Mouse (Mus musculus): Measurements from ENCODE around the gene Zbed3.
"Not testable (repeated sequence)": the region's sequence is repeated elsewhere in the genome, so short reads cannot be mapped to it uniquely, and the experiment has no call there.

The Zbed3 gene

DNA sequence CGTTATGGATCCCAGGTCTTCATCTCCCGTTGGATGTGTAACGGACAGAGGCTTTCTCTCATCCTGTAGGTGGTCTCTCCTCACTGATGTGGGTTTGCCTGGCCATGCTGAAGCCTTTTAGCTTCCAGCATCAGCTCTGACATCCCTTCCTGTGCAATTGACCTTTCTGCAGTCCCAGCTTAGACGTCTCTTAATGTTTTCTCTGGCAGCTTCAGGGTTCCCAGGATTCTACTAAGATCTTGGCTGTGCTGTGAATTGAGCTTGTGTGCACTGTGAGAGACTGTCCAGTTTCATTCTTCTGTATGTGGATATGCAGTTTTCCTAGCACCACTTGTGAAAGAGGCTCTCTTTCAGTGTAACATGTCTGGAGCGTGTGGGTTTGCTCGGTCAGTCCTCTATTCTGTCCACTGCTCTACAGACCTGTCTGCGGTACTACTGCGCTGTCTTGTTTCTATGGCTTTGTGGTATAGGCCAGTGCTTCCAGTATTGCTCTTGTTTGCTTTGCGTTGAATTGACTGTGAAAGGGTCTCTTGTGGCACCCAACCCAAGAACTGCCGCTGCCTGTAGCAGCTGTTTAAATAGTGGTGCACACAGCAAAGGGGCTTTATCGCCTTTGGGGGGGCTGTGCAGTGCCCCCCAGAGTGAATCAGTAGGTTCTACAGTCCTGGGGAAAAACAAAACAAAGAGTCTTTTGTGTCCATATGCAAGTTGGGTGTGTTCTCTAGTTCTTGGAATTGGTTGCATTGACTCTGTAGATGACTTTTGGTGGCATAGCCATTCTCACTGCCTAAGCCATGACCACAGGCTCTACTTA lies 8.9 kb downstream of the Zbed3 start:
- no peak for DNase-seq (ENCODE audit: low read depth, low spot score)

DNA sequence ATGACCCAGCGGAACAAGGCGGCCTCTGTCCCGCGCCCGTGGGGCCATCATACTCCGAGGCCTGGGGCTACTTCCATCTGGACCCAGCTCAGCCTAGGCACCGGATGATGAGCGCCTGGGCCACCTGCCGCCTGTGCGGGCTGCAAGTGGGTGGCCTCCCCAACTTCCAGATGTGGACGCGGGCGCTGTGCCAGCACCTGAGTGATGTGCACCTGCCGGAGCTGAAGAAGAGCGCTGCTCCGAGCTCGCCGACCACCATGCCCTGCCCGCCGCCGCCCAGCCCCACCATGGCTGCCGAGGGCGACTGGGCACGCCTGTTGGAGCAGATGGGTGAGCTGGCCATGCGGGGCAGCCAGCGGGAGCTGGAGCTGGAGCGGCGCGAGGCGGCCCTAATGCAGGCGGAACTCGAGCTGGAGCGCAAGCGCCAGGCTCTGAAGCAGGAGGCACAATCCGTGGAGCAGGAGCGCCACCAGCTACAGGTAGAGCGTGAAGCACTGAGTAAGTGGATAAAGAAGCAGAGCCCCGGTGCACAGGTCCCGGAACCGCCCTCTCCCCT lies 12.8 kb downstream of the Zbed3 start:
- no peak for DNase-seq (ENCODE audit: low read depth, low spot score)

DNA sequence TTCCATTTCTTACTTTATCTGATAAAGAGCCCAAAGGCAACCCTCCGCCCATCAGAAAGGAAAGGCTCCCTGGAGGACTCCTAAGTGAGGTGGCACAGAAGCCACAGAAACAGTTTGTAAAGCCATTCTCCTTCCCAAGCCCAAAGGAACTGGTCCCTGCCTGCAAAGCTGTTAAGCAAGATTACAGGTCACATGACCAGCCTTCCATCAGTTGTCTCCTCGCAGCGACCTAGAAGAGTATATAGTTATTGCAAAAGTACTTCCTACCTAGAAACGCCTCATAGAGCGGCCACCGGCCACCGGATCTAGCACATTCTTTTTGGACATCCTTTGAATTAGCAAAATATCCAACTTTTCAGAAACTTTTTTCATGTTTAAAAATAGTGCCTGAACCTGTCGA lies 20.1 kb downstream of the Zbed3 start:
- no peak for DNase-seq (ENCODE audit: low read depth, low spot score)

DNA sequence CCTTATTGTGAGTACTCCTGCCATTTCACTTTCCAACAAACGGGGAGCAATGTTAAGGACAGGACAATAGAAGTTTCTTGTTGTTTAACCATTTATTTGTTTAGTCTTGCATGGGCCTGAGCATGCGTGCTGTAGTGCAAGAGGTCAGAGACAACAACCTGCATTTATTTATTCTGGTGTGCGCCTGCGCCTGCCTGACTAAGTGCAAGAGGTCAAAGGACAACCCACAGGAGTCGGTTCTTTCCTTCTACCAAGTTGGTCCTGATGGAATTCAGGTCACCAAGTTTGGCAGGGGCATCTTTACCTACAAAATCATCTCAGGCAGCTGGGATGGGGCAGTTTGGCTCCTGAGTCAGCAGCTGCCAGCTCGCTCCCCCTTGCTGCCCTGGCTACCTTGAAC lies 22.5 kb downstream of the Zbed3 start:
- DNase-seq (ENCODE audit: low read depth, low spot score): no peak

DNA sequence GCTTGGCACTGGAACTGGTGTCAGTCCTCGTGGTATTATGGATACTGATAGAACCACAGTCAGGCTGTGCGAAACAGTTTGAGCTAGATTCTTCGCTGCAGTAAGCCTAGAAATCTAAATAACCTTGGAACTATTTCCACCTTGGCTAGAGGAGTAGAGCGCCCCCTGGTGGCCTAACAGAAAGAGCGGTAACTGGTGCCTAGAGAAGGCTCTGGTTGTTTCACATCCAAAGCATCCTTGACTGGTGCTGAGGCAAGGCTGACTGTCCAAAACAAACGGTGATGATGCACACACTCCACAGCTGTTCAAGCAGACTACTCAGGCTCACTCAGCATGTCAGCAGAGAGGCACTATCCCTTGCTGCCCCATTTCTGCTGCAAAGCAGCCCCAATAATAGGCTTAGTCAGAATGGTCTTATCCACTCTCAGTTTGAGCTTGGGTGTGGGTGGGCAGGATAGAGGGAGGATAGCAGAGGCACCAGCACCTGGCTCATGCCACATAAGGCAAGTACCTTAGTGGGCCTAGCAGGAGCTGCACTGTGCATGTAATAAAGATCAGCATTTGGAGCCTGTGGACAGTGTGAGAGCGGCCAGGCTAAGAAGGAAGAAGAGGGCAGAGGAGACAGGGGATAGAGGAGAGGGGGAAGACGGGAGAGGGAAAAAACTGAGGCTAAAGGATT lies 23.7 kb downstream of the Zbed3 start:
- DNase-seq (ENCODE audit: low read depth, low spot score): peak; percentile 59

DNA sequence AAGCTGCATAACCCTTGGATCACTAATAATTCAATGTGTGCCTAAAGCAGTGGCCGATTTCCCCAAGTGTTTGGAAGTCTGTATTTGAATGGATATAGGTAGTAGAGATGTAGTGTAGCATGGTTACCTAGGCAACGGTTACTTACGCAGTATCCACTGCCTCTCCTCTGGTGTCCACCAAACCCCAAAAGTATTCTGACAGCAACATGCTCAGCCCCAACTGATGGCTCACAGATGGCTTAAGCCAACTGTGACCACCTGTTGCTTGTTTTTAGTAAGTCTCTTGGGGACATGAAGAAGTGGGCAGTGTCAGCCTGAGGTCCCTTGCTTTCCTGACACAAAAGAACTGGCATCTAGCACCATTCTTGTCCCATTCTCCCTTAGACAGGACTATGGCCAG lies 25.1 kb downstream of the Zbed3 start:
- no peak for DNase-seq (ENCODE audit: low read depth, low spot score)

DNA sequence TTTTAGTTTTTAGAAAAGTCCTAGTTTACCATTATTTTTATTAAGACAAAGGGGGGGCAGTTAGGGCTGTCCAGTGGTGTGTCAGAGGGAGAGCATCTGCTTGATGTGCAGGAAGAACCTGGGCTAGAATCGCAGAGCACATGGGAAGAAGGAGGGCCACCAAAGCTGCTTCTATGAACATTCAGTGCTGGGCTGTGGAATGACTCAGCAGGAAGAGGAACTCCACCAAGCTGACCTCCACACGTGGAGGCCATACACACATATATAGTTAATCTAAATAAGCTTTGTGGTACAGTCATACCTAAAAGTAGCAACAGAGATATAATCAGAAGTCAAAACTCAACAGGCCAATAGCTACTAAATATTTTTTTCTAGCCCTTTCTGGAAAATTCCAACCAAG lies 34.8 kb downstream of the Zbed3 start:
- DNase-seq (ENCODE audit: low read depth, low spot score): no peak

DNA sequence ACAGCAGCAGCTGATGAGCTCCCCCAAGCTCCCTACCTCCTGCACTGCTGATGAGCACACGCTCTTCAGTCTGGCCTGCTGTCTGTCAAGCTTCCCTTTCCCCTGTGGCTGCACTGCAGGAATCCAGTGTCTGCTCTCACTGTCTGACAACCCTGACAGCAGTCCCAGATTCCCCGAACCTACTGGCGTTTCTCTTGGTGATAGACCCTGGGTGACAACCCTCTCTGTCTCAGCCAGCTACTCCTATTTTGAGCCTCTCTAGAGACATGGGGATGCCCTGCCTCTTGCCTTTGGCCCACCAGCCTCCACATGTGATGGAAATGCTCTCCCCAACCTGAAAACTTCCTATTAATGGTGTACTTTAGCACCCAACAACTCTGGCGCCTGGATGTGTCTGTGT lies 40.0 kb downstream of the Zbed3 start:
- no peak for DNase-seq (ENCODE audit: low read depth, low spot score)

DNA sequence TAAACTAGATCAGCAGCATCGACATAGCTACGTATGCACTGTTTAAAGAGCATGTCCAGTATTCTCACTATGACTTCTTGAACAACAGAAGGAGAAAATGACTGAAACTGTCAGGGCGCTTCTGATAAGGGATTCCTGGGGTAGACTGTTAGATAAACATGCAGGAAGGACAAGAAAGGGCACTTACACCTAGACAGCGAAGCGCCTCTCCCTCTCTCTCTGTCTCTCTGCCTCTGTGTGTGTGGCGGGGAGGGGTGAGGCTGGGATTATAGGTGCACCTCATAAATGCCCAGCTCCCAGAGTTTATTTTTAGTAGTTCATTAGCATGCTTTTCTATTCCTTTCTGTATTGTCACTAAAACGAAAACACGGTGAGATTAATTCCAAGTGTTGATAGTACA lies 42.9 kb downstream of the Zbed3 start:
- no peak for DNase-seq (ENCODE audit: low read depth, low spot score)

DNA sequence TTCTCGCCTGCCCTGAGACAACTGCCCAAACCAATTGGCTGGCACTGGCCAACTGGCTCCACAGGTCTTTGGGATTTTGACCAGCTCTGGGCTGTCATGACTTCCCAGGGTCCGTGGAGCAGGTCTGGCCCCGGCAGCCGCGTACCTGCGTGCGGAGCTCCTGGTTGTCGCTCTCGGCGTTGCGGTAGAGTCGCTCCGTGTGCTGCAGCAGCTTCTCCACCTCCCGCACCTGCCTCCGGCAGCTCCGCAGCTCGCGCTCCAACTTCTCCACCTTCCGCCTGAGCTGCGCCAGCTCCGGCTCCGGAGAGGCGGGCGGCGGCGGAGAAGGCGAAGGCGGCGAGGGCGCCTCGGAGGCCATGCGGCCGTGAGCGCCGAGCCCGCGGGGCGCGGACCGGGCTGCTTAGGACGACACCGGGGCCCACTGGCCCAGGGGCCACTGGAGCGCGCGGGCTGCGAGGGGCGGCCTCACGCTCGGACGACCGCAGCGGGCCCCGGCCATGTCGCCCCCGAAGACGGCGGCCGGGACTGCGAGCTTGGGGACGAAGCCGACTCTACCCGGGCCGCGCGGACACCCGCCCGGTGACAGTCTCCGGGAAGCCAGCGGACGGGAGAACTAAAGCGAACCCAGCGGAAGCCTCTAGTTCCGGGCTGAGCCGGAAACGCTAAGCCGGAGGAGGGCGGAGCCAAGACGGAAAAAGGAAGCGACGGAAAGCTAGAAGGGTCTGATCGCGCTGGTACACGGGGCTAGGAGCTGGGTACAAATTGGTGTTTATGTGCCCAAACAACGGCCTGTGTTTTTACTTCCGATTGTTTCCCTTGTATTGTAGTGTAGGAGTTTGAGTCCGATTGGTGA lies 51.5 kb downstream of the Zbed3 start, which contains the start of gene Aggf1:
Gene Aggf1 (minus strand): TSS at position 652 of the 853 bp plus-strand sequence.
- peak; percentile 82 for DNase-seq (ENCODE audit: low read depth, low spot score)

DNA sequence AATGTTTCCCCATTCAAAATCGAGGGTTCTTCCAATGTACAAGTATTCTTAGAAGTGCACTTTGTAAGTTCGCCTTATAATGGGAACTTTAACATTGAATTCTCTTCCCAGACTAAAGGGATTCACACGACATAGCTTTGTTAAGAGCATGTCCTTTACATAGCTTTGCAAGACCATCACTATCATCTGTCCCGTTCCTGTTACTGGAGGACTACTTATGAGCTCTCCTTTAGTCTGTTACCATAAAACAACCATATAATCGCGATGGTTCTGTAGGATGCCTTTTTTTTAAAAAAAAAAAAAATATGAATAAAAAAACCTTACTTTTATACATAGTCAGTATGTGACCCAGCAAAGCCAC lies 52.1 kb downstream of the Zbed3 start:
- no peak for DNase-seq (ENCODE audit: low read depth, low spot score)

DNA sequence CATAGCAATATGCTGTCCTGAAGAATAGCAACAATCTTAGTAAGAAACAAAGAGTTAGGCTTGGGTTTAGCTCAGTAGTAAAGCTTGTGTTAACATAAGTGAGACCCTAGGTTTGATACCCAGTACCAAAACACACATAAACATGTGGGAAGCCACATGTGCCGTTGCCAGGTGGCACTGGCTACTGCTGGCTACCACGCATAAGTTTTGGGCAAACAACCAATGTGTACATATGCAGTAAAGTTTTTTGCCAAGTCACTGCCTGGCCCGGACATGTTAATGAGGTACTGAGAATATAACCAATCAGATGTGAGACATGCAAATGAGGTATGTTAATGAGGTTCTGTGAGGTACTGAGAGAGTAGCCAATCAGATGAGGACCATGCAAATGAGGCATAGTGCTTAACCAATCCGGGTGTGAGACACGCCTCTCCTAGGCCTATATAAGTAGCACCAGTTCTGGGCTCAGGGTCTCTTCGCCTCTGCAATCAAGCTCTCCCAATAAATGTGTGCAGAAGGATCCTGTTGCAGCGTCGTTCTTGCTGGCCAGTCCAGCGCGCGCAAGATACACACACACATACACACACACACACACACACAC lies 53.4 kb downstream of the Zbed3 start:
- not testable (repeated sequence) for DNase-seq (ENCODE audit: low read depth, low spot score)

DNA sequence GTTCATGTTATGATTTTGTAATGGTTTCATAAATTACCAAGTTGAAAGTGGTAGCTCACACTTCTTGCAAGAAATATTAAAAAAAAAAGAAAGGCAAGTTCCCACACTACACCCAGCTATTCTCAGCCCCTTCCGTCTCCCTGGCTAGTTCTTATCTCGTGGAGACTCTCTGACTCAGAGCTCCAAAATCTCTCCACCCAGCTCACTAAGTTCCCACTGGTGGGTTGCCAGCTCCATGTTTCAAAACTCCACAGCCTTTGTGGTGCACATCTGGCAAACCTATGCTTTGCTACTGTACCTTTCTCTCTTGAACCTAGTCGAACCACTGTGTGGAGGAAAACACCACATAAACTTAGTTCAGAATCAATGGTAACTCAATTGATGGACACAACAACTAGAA lies 55.3 kb downstream of the Zbed3 start:
- no peak for DNase-seq (ENCODE audit: low read depth, low spot score)

DNA sequence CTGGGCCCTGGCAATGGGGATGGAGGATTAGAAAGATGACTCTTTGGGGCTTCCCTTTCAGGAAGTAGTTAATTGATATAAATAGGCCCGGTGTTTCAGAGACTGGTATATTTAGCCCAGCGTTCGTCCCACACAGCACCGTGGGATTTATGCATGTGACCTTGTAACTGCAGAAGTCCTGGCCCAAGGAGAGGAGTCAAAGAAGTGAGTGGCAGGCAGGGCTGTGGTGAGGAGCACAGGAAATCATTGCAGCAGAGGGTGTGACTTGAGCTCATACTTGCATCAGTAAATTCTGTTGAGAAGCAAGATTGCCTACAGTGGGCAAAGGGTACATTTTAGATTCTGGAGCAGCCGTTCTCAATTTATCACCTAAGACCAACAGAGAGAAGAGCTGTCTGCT lies 59.0 kb downstream of the Zbed3 start:
- DNase-seq (ENCODE audit: low read depth, low spot score): no peak

All from embryo, embryonic 11.5 days (tissue).